Mouse (Mus musculus): ENCODE results near the gene Hdx. TPM values are rescaled to one million over a fixed set of nuclear protein-coding genes. Genes with fewer than 3 reads are reported as not detected.

Gene Hdx
- polyA plus RNA-seq, 1 experiment from 2014 or later = 0.64 TPM

Other genes starting within 250 kb of the Hdx start
- gene Rps6ka6, start 159.1 kb downstream of the Hdx start, polyA plus RNA-seq (2015; fragmentation: Nextera tagmentation; extraction: Ambion mirVana) = 15.6 and 18.3 TPM in 2 replicates
- gene Gm45194, start 194.3 kb upstream of the Hdx start, polyA plus RNA-seq (2015; fragmentation: Nextera tagmentation; extraction: Ambion mirVana) = 0.41 TPM in 1 of 2 replicates, not detected in the other

Measured in intestine, embryonic 15.5 days (tissue).